Mouse (Mus musculus): ENCODE measurements around the gene Dst. TPM values are rescaled to one million over a fixed set of nuclear protein-coding genes. Genes with fewer than 3 reads are reported as not detected.

Dst gene
- polyA plus RNA-seq, 1 experiment from 2014 or later = 44.3 TPM

DNA sequence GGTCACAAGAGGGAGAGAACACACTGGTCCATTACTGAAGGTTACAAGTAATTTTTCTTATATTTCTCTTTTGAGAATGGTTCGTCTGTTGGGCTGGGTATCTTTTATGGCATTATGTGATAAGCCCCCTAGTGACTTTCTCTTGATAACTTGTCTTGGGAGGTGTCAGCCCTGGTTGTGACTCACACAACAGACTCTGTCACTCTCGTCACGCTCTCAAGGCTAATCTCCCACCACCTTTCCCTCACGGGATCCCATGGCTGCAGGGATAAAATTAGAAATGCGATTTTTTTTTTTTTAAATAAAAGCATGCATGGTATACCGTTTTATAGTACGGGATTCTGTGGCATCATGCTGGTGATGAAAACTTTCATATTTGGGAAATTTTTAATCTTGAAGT is 375.5 kb downstream of the Dst start:
- Histone ChIP-seq H3K4me1 (ENCODE audit: control insufficient read depth, insufficient read depth, low read length) (no peaks in the 10 kb centered on the region), H3K27me3 (ENCODE audit: control insufficient read depth, insufficient read depth, low read length) (no peaks in the 10 kb centered on the region), H3K4me3 (ENCODE audit: low read length) (no peak overlapping the region), H3K9ac (ENCODE audit: low read depth, low read length) (no peak overlapping the region), H3K4me2 (replicated peaks; ENCODE audit: low read depth, low read length) (no peak overlapping the region), H3K36me3 (ENCODE audit: control insufficient read depth, insufficient read depth, low read length) (peaks cover 26% of the 10 kb centered on the region; the same call in 1 of the 2 replicates), H3K9me3 (ENCODE audit: control insufficient read depth, low read length) (no peaks in the 10 kb centered on the region), H3K27ac (ENCODE audit: low read depth, low read length) (no peak overlapping the region)
- 91% methylated on average over 7 of the region's 7 CpGs for WGBS
- no peak for ATAC-seq (ENCODE audit: low FRiP score, low TSS enrichment)

DNA sequence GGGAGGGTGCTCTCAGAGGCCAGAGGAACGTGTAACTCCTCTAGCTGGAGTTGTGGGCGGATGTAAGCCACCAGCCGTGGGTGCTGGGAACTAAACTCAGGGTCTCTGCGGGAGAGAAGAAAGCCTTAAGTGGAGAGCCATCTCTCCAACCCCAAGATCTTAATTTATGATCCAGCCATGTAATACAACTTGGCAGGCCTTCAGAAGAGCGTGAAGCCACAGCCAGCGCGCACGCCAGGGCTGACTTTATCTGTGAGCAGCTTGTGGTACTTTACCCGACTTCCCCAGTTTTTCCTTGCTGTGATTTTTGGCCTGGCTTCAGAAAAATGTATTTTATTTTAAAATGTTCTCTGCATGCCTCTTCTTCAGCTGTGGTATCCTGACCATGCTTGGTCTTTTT is 377.0 kb downstream of the Dst start:
- Histone ChIP-seq H3K4me3 (ENCODE audit: low read length) (no peak overlapping the region), H3K27ac (ENCODE audit: low read depth, low read length) (no peak overlapping the region), H3K4me1 (ENCODE audit: control insufficient read depth, insufficient read depth, low read length) (no peaks in the 10 kb centered on the region), H3K9ac (ENCODE audit: low read depth, low read length) (no peak overlapping the region), H3K27me3 (ENCODE audit: control insufficient read depth, insufficient read depth, low read length) (no peaks in the 10 kb centered on the region), H3K4me2 (replicated peaks; ENCODE audit: low read depth, low read length) (no peak overlapping the region), H3K36me3 (ENCODE audit: control insufficient read depth, insufficient read depth, low read length) (peaks cover 27% of the 10 kb centered on the region; the same call in 1 of the 2 replicates), H3K9me3 (ENCODE audit: control insufficient read depth, low read length) (no peaks in the 10 kb centered on the region)
- WGBS = 86% methylated on average over 9 of the region's 9 CpGs
- no peak for ATAC-seq (ENCODE audit: low FRiP score, low TSS enrichment)

DNA sequence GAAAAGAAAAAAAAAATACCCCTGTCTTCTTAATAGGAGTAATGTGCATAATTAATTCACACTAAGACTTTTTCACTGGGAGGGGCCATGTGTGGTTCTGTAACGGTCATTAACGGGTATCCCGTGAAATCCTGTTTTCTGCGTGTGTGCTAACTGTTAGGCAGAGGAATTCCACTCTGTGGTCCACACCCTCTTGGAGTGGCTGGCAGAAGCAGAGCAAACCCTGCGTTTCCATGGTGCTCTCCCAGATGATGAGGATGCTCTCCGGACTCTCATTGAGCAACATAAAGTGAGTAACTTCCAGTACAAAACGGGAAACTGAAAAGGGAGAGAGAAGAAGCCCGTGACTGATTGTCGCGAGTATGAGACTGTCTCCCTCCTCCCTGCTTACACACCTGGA is 379.7 kb downstream of the Dst start:
- no peak for ATAC-seq (ENCODE audit: low FRiP score, low TSS enrichment)
- no peak overlapping the region for H3K9ac ChIP-seq (ENCODE audit: low read depth, low read length)
- H3K27ac ChIP-seq (ENCODE audit: low read depth, low read length) = no peak overlapping the region
- H3K27me3 ChIP-seq (ENCODE audit: control insufficient read depth, insufficient read depth, low read length) = no peaks in the 10 kb centered on the region
- 94% methylated on average over 10 of the region's 10 CpGs for WGBS
- H3K4me2 ChIP-seq (replicated peaks; ENCODE audit: low read depth, low read length) = no peak overlapping the region
- no peaks in the 10 kb centered on the region for H3K9me3 ChIP-seq (ENCODE audit: control insufficient read depth, low read length)
- H3K4me1 ChIP-seq (ENCODE audit: control insufficient read depth, insufficient read depth, low read length) = no peaks in the 10 kb centered on the region
- H3K36me3 ChIP-seq (ENCODE audit: control insufficient read depth, insufficient read depth, low read length) = peaks cover 39% of the 10 kb centered on the region
- H3K4me3 ChIP-seq (ENCODE audit: low read length) = no peak overlapping the region

DNA sequence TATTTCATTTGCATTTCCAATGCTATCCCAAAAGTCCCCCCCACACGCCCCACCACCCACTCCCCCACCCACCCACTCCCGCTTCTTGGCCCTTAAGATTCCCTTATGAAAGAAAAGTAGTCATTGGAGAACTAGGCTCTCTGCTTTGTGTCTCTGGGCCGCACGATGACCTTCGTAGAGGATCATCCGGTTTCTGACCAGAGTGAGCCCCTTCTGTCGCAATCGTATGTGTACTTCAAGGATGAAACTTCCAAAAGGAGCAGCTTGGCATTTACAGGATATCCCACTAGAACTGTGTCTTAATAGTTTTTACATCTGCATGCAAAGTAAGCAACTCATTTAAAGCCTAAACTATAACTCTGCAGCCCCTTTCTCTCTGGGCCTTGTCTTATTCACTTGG is 380.2 kb downstream of the Dst start:
- 92% methylated on average over 8 of the region's 8 CpGs for WGBS
- no peaks in the 10 kb centered on the region for H3K9me3 ChIP-seq (ENCODE audit: control insufficient read depth, low read length)
- H3K27me3 ChIP-seq (ENCODE audit: control insufficient read depth, insufficient read depth, low read length) = no peaks in the 10 kb centered on the region
- no peak overlapping the region for H3K4me3 ChIP-seq (ENCODE audit: low read length)
- ATAC-seq (ENCODE audit: low FRiP score, low TSS enrichment) = no peak
- H3K9ac ChIP-seq (ENCODE audit: low read depth, low read length) = no peak overlapping the region
- no peaks in the 10 kb centered on the region for H3K4me1 ChIP-seq (ENCODE audit: control insufficient read depth, insufficient read depth, low read length)
- no peak overlapping the region for H3K27ac ChIP-seq (ENCODE audit: low read depth, low read length)
- no peak overlapping the region for H3K4me2 ChIP-seq (replicated peaks; ENCODE audit: low read depth, low read length)
- peaks cover 39% of the 10 kb centered on the region for H3K36me3 ChIP-seq (ENCODE audit: control insufficient read depth, insufficient read depth, low read length)

DNA sequence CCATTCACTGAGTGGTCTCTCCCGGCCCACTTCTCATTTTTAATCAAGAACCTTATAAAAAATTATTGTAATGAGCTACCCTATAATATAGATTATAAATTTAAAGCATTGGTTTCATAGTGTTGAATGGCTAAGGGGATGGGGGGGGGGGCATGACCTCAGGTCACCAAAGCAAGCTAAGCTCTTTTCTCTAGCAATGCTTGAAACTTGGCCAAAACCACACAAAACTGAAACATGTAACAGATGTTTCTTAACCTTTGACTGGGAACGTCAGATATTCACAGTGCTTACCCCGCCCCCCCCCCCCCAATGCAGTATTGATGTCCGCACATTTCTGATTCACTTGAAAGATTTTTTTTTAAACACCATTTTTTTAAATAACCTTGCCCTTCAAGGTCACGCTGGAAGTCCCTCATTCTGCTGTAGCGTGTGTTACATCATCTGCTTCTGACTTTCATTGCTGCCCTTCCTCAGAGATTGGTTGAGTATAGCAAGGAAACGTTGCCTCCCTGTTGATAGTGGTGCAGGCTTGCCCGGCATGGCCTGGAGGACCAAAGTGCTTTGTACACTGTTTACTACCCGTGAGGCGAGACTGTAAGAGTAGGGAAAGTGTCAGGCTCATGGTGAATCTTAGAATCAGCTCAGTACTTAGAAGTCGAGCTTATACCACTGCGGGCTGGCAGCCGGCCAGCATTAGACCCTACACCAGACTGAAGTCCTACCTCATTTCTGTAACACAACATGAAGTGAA is 380.9 kb downstream of the Dst start:
- 0 out of 2 replicates have a peak, but pooled peaks have one; percentile 38 for ATAC-seq (ENCODE audit: low FRiP score, low TSS enrichment)
- H3K27ac ChIP-seq (ENCODE audit: low read depth, low read length) = no peak overlapping the region
- no peak overlapping the region for H3K9ac ChIP-seq (ENCODE audit: low read depth, low read length)
- WGBS = 75% methylated on average over 13 of the region's 13 CpGs
- no peaks in the 10 kb centered on the region for H3K9me3 ChIP-seq (ENCODE audit: control insufficient read depth, low read length)
- H3K4me1 ChIP-seq (ENCODE audit: control insufficient read depth, insufficient read depth, low read length) = no peaks in the 10 kb centered on the region
- no peak overlapping the region for H3K4me2 ChIP-seq (replicated peaks; ENCODE audit: low read depth, low read length)
- no peak overlapping the region for H3K4me3 ChIP-seq (ENCODE audit: low read length)
- H3K27me3 ChIP-seq (ENCODE audit: control insufficient read depth, insufficient read depth, low read length) = no peaks in the 10 kb centered on the region
- peaks cover 44% of the 10 kb centered on the region for H3K36me3 ChIP-seq (ENCODE audit: control insufficient read depth, insufficient read depth, low read length)

DNA sequence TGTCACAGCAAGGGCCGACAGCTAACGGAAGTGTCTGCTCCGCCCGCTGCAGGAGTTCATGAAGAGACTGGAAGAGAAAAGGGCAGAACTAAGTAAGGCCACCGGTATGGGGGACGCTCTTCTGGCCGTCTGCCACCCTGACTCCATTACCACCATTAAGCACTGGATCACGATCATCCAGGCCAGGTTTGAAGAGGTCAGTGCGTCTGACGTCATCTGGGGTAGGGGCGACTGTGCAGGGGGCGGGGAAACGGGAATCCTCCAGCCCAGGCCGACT is 381.4 kb downstream of the Dst start:
- no peak overlapping the region for H3K27ac ChIP-seq (ENCODE audit: low read depth, low read length)
- H3K36me3 ChIP-seq (ENCODE audit: control insufficient read depth, insufficient read depth, low read length) = peaks cover 44% of the 10 kb centered on the region

DNA sequence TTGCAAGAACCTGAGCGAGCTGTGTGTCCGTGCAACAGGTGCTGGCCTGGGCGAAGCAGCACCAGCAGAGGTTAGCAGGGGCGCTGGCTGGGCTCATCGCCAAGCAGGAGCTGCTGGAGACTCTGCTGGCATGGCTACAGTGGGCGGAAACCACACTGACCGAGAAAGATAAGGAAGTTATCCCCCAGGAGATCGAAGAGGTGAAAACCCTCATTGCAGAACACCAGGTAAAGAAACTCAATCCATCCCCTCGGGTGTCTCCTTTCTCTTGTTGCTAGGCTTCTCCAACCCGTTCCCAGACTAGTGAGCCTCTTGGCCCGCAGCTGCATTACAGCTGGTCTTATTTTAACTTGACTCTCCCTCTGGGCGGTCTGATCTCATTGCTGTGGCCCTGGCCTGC is 382.3 kb downstream of the Dst start:
- H3K4me1 ChIP-seq (ENCODE audit: control insufficient read depth, insufficient read depth, low read length) = no peaks in the 10 kb centered on the region
- H3K9ac ChIP-seq (ENCODE audit: low read depth, low read length) = no peak overlapping the region
- no peaks in the 10 kb centered on the region for H3K27me3 ChIP-seq (ENCODE audit: control insufficient read depth, insufficient read depth, low read length)
- H3K9me3 ChIP-seq (ENCODE audit: control insufficient read depth, low read length) = no peaks in the 10 kb centered on the region
- H3K27ac ChIP-seq (ENCODE audit: low read depth, low read length) = no peak overlapping the region
- H3K36me3 ChIP-seq (ENCODE audit: control insufficient read depth, insufficient read depth, low read length) = peaks cover 50% of the 10 kb centered on the region
- no peak for ATAC-seq (ENCODE audit: low FRiP score, low TSS enrichment)
- H3K4me3 ChIP-seq (ENCODE audit: low read length) = no peak overlapping the region
- no peak overlapping the region for H3K4me2 ChIP-seq (replicated peaks; ENCODE audit: low read depth, low read length)
- whole genome bisulfite sequencing = 90% methylated on average over 12 of the region's 12 CpGs

More for the DNA sequence above, 381.4 kb downstream of the Dst start:
- H3K4me2 ChIP-seq (replicated peaks; ENCODE audit: low read depth, low read length) = no peak overlapping the region
- H3K9ac ChIP-seq (ENCODE audit: low read depth, low read length) = no peak overlapping the region
- no peaks in the 10 kb centered on the region for H3K9me3 ChIP-seq (ENCODE audit: control insufficient read depth, low read length)
- H3K4me1 ChIP-seq (ENCODE audit: control insufficient read depth, insufficient read depth, low read length) = no peaks in the 10 kb centered on the region
- ATAC-seq (ENCODE audit: low FRiP score, low TSS enrichment) = 0 out of 2 replicates have a peak, but pooled peaks have one; percentile 13
- no peak overlapping the region for H3K4me3 ChIP-seq (ENCODE audit: low read length)
- 89% methylated on average over 14 of the region's 14 CpGs for WGBS
- H3K27me3 ChIP-seq (ENCODE audit: control insufficient read depth, insufficient read depth, low read length) = no peaks in the 10 kb centered on the region

DNA sequence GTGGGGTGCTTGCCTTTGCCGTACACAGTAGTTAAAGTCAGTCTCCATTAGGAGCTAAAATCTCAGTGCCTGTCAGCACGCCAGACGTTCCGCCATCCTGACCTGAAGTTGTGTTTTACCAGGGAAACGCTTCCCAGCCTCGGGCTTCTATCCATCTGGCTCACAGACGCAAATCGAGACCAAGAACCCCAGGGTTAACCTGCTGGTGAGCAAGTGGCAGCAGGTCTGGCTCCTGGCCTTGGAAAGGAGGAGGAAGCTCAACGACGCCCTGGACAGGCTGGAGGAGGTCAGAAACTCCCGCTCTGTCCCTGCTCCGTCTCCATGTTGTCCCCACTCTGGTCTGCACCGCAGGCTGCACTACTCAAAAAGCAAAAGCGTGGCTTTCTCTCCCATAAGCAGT is 385.2 kb downstream of the Dst start:
- ATAC-seq (ENCODE audit: low FRiP score, low TSS enrichment) = no peak
- Histone ChIP-seq H3K36me3 (ENCODE audit: control insufficient read depth, insufficient read depth, low read length) (peaks cover 49% of the 10 kb centered on the region), H3K4me3 (ENCODE audit: low read length) (no peak overlapping the region), H3K9ac (ENCODE audit: low read depth, low read length) (no peak overlapping the region), H3K9me3 (ENCODE audit: control insufficient read depth, low read length) (no peaks in the 10 kb centered on the region), H3K4me2 (replicated peaks; ENCODE audit: low read depth, low read length) (no peak overlapping the region), H3K4me1 (ENCODE audit: control insufficient read depth, insufficient read depth, low read length) (no peaks in the 10 kb centered on the region), H3K27ac (ENCODE audit: low read depth, low read length) (no peak overlapping the region), H3K27me3 (ENCODE audit: control insufficient read depth, insufficient read depth, low read length) (no peaks in the 10 kb centered on the region)
- 86% methylated on average over 14 of the region's 14 CpGs for WGBS

DNA sequence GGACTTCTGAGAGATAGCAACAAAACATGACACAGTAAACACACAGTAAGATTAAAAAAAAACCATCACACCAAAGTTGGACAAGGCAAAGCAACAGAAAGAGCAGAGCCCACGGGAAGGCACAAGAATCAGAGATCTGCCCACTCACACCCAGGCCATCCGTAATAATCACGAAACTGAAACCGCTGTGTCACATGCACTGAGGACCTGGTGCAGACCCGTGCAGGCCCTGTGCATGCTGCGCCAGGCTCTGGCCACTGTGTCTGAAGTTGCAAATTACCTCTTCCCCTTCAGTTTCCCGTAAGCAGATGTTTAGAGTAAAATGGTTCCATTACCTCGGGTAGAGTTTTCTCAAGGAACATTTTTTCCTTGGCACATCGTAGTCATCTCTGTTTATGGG is 389.6 kb downstream of the Dst start:
- H3K4me3 ChIP-seq (ENCODE audit: low read length) = no peak overlapping the region
- no peaks in the 10 kb centered on the region for H3K9me3 ChIP-seq (ENCODE audit: control insufficient read depth, low read length)
- no peak overlapping the region for H3K9ac ChIP-seq (ENCODE audit: low read depth, low read length)
- no peak for ATAC-seq (ENCODE audit: low FRiP score, low TSS enrichment)
- WGBS = 92% methylated on average over 9 of the region's 9 CpGs
- H3K4me2 ChIP-seq (replicated peaks; ENCODE audit: low read depth, low read length) = no peak overlapping the region
- H3K27me3 ChIP-seq (ENCODE audit: control insufficient read depth, insufficient read depth, low read length) = no peaks in the 10 kb centered on the region
- H3K36me3 ChIP-seq (ENCODE audit: control insufficient read depth, insufficient read depth, low read length) = peaks cover 43% of the 10 kb centered on the region
- H3K4me1 ChIP-seq (ENCODE audit: control insufficient read depth, insufficient read depth, low read length) = no peaks in the 10 kb centered on the region
- H3K27ac ChIP-seq (ENCODE audit: low read depth, low read length) = no peak overlapping the region
